Mouse (Mus musculus) right cerebral cortex, postnatal 36 days (tissue): Measurements from ENCODE around the gene Rnf126.
A peak's percentile ranks its signal among the peaks of the same experiment; 100 is the strongest.

Experiments
- DNase-seq, 2 experiments: peaks; one replicate each; pipeline ENCODE4 v3.0.0; 2022; ENCODE audit warnings: low spot score in 2 of 2, mixed read lengths in 1 of 2

The Rnf126 gene

DNA sequence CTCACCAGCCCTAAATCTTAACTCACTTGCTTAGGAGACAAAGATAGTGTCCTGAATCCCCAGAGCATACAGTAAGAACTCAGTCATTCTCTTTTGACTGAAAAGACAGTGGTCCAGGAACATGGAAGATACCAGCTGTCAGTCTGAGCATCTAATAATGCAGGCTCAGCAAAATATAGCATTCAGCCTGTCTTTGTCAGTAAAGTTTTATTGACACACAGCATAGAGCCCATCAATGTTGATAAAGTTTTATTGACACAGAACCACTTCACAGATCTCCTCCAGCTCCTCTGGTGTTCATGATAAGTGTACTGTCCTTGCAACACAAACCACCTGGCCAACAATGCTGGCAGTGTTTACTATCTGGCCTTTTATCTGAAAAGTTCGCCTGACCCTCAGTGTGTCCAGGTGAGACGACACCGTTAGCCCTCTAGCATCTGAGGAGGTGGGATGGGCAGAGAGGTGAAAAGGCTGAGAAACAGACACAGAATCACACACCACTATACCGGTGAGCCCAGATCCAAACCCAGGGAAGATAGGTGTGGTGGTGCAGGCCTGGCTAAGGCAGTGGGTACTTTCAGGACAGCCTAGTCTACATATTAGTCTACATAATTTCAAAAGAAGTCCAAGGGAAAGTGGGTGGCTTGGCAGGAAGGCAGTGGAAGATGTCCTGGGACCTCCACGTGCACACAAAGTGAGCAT, 25.7 kb upstream of the Rnf126 start:
- DNase-seq = no peak

DNA sequence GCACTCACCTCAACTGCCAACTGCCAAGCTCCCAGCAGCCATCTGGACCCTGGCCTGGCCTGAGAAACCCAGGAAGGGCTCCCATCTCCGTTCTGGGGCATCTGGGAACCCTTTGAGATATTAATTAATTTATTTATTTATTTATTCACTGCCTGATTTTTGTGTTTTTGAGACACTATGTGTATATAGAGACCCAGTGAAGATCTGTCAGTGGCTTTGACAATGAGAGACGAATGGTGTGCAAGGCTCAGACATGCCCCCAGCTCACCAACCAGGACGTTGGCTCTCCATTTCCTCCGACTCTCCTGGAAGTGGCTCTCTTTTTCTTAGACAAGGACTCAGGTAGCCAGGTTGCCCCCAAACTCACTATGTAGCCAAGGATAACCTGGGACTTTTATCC, 24.1 kb upstream of the Rnf126 start, which contains the start of gene Prss57:
Gene Prss57, minus strand, starts transcription at position 101 of the 400 bp plus-strand sequence.
- no peak for DNase-seq

DNA sequence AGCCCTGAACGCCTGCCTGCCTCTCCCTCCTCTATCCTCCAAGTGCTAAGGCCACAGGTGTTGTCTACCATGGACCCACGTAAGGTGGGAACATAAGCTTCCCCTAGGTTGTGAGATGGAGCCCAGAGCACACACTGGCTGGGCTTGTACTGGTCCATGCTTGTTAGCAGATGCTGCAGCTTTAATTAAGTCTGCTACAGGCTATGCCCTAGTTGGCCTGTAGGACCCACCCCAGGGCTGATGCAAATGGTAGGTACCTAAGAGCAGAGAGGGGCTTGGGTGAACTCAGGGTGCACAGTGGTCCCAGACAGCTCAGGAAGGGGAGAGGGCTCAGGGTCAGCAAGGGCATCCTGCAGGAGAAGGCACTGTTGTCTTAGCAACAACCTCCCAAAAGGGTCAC, 22.8 kb upstream of the Rnf126 start:
- no peak for DNase-seq

- no peak for DNase-seq
Observed at GRCm38 (mm10) chr10:79788386-79789158, 21.8 kb upstream of the Rnf126 start.

DNA sequence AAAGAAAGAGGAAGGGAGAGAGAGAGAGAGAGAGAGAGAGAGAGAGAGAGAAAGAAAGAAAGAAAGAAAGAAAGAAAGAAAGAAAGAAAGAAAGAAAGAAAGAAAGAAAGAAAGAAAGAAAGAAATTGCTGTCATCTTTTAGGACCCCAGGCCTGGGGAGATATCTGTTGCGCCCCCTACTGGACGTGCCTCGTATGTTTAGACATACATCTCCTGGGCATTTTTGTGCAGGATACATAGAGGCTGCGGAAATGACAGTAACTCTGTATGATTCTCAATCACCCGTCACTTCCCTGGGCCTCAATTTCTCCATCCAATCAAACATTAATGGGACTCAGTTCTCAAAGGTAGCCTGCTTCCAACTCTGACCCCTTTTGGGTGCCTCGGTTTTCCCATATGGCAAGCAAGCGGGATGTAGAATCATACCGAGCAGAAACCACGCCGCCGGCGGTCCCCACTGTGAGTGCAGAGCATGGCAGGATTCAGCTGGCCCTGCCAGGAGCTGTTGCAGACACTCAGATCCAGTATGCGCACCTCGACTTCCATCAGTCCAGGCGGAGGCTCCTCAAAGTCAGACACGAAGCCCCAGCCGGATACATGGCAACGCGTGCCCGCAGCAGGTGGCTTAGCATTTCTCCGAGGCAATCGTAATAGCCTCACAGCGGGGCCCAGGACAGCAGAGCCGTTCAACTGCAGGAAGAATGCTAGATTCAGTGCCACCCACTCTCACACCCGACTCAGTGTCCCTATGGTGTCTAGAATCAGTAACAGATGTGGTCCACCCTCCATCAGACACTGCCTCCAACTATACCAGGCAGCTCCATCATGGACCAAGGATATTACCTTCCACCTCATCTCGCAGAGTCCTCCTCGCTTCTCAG, 17.4 kb upstream of the Rnf126 start:
- DNase-seq = no peak

DNA sequence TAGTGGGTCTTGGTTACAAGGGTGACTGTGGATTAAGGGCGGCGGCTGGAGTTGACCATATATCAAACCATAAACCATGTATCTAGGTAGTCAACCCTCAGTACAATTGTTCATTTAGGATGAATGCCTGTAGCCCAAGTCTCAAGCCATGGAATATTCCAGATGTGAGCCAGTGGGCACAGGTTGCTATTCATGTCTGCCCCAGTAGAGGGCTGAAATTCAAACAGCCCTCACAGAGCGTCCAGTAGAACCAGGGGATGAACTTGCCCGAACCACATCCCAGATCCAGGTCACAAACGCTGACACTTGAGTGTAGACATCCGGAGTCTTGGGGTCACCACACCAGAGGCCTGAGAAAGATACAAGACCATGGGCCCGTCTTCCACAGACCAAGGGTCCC, 16.3 kb upstream of the Rnf126 start:
- no peak for DNase-seq

GRCm38 (mm10) chr10:79781956-79782355, 15.2 kb upstream of the Rnf126 start:
- no peak for DNase-seq

DNA sequence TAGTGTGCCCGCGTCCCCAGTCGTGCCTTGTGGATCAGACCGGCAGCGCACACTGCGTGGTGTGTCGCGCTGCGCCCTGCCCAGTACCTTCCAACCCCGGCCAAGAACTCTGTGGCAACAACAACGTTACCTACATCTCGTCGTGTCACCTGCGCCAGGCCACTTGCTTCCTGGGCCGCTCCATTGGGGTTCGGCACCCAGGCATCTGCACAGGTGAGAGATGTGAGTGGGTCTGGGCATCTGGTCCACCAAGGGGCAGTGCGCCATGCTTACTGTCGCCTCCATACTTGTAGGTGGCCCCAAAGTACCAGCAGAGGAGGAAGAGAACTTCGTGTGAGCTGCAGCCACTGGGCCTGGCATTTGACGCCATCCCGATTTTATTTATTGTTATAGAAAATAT, 14.4 kb upstream of the Rnf126 start:
- no peak for DNase-seq

DNA sequence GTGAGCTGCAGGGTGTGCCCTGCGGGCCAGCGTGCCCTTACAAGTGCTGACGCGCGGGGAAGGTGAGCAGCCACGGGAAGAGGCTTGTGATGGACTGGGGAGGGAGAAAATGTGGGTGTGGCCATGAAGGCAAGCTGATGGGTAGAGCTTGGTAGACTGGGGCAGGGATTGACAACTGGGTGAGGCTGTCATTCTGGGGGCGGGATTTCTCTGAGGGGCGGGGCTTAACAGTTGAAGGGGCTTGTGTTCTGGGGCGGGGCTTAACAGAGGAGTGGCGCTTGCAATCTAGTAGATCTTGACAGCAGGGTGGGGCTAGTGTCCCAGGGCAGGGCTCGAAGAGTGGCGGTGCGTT, 13.9 kb upstream of the Rnf126 start:
- no peak for DNase-seq

GRCm38 (mm10) chr10:79779784-79780663, 13.3 kb upstream of the Rnf126 start:
- peak; percentile 96 to 98 for DNase-seq

DNA sequence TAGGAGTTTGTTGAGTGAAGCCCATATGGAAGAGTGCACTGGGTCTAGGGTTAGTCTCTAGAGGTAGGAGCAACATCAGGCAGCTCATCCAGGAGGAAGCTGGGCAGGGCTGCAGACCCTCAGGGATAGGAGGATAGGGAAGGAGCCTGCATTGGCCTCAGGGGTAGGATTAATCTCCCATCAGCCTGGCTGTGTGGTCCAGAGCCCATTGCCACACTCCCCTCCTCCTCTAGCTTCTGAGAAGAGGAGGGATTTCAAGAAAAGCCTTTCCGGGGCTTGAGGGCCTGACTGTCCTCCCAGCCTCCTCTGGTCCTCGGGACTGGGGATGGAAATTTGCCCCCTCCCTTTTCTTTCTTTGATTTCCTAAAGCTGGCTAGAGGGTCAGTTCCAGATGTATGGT, 12.4 kb upstream of the Rnf126 start:
- DNase-seq = no peak

DNA sequence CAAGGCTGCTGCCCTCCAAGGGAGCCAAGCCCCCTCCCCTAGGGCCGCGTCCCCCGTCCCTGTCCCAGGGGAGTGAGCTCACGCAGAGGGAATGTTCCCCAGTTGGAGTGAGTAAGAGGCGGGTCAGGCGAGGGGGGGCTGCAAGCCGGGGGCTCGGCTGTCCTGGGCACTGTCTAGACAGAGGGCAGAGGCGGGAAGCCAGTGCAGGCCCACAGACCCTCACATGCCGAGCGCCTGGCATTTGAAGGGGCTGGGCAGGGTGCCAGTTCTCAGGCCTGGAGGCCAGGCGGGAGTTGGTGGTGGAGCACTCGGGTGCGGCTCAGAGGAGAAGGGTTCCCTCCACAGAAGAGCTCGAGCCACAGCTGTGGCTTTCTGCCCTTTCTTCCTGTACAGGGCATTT, 11.3 kb upstream of the Rnf126 start:
- DNase-seq = no peak

DNA sequence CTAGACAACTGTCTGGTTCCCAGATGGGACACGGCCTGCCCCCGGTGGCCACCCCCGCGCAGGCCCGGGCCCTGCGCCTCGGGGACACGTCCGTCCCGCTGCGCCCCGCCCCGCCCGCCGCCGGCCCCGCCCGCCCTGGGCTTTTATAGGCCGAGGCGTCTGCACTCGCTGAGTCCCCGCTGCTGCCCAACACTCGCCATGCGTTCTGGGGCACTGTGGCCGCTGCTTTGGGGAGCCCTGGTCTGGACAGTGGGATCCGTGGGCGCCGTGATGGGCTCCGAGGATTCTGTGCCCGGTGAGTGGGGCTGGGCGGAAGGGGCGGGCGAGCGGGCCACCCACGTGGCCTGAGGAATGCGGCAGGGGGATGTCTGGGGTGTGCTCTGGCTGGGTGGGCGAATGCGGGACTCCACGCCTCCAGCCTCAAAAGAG, 10.4 kb upstream of the Rnf126 start, which contains the start of gene Fstl3:
Gene Fstl3, plus strand, starts transcription at position 170 of the 429 bp plus-strand sequence.
- no peak for DNase-seq

DNA sequence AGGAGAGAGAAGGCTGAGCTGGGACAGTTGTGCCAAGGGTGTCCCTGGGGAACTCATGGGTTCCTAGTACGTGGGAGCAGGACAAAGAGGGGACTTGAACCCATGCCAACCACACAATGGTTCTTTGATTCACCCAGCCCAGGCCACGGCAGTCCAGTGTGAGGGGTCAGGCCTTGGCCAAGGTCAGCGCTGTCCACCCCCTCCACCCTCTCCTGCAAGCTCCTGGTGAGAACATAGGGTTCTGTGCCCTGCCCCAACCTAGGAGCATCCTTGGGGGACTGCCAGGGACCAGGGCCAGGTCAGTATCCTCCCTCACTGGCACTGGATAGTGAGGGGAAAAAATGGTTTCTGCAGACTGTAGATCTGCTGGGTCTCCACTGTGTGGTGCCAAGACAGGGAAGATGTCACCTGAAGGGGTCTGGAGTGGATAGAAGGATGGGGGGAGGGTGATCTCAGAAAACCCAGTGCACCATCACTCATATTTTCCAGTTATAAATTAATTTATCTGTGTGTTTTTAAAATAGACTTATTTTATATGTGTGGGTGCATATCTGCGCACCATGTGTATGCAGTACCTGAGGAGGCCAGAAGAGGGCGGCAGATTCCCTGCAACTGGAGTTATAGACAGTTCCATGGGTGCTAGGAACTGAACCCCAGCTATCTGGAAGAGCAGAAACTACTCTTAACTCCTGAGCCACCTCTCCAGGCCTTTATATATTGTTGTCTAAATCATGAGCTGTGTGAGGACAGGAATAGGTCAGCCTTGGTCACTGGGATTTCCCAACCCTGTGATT, 7.9 kb upstream of the Rnf126 start:
- DNase-seq = no peak

DNA sequence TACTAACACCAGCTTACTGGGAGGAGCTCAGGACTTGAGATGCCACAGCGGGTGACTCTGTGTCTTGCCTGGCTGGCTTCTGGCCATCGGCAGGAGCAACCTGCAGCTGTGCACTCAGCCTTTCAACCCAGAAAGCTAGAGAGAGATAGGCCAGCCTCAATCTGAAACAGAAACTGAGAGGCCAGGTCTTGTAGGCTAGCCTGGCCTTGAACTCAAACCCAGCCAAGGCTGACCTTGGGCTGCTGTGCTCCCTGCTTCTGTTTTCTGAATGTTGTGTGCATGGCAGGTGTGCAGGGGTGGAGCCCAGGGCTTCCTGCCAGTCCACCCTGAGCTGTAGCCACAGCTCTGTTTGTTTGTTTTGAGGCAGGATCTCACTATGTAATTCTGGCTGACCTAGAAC, 6.5 kb upstream of the Rnf126 start:
- DNase-seq = no peak

GRCm38 (mm10) chr10:79772320-79772719, 5.6 kb upstream of the Rnf126 start:
- DNase-seq = no peak

DNA sequence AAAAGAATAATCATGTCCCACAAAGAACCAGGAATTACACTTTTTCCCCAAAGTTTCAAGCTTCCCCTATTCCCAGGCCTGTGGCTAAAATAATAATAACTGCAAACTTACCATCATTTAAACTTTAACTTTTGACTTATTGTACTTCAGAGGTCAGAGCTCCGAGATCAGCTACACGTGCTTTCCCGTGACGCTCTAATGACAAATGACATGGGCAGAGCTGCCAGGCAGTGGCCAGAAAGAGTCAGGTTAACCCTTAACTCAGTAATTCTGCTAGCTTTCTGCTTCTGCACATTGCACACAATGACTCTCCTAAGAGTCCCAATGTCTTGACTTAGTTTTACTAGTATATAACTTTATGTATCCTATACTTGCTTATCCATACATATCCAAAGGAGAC, 2.6 kb upstream of the Rnf126 start:
- DNase-seq = no peak

DNA sequence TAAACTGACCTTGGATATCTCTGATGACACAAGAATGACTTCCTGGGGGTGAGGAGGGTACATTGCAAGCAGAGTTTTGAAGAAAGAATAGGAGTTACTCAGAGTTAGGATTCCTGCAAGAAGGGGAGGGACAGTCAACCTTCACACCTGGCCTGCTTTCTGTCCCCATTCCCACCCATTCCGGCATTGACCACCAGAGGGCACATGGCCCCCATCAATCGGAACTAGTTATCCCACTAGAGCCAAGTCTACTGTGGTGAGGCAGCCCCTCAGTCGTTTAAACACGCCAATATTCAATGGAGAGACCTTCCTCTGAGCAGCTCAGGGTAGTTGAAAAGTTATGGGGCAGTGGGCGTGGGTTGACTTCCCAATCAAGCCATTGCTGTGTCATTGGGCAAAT, 1.6 kb upstream of the Rnf126 start:
- DNase-seq = peak; percentile 55

GRCm38 (mm10) chr10:79767372-79768244, 856 bp upstream of the Rnf126 start:
- DNase-seq = peak; percentile 95 to 98
